Mouse (Mus musculus): Measurements from ENCODE around the gene Slc7a7.

GRCm38 (mm10) chr14:54413877-54414700, 3.5 kb downstream of the Slc7a7 start:
- TF ChIP-seq CTCF (IDR thresholded peaks at IDR 0.05) (no peak), POLR2A (IDR thresholded peaks at IDR 0.05; ENCODE audit: insufficient read depth, low read depth, low read length) (no peak), EP300 (IDR thresholded peaks at IDR 0.05; ENCODE audit: insufficient read depth, low read depth, low read length) (no peak)

Data from heart, adult 2 months (tissue).